Mouse (Mus musculus) left cerebral cortex, adult 8-10 months (tissue): Measurements from ENCODE around the gene Ttc32. TPM values are rescaled to one million over a fixed set of nuclear protein-coding genes. Genes with fewer than 3 reads are reported as not detected.
A peak's percentile ranks its signal among the peaks of the same experiment; 100 is the strongest.
"Not testable (repeated sequence)": the region's sequence is repeated elsewhere in the genome, so short reads cannot be mapped to it uniquely, and the experiment has no call there.

Experiments used
- DNase-seq, 2 experiments: peaks; one replicate each; pipeline ENCODE4 v3.0.0; 2022; ENCODE audit warnings: low spot score in 2 of 2
- total RNA-seq, 4 experiments: library from RNA; stranded (reverse); gene quantifications; 2 replicates each; pipeline ENCODE4 v1.2.4; 2022

Ttc32 gene
- total RNA-seq = 1 to 10 TPM; 2.5 to 4.1 (median 3.8) TPM

GRCm38 (mm10) chr12:9029888-9030723, at the start of gene Ttc32:
Ttc32 (plus strand) TSS chr12:9029997.
- peak; percentile 93 to 97 for DNase-seq

- DNase-seq = no peak
These were observed 36.6 kb upstream of the Ttc32 start for GRCm38 (mm10) chr12:8993231-8993630.

- DNase-seq = no peak
These were observed 31.5 kb upstream of the Ttc32 start for GRCm38 (mm10) chr12:8998318-8998717.

DNA sequence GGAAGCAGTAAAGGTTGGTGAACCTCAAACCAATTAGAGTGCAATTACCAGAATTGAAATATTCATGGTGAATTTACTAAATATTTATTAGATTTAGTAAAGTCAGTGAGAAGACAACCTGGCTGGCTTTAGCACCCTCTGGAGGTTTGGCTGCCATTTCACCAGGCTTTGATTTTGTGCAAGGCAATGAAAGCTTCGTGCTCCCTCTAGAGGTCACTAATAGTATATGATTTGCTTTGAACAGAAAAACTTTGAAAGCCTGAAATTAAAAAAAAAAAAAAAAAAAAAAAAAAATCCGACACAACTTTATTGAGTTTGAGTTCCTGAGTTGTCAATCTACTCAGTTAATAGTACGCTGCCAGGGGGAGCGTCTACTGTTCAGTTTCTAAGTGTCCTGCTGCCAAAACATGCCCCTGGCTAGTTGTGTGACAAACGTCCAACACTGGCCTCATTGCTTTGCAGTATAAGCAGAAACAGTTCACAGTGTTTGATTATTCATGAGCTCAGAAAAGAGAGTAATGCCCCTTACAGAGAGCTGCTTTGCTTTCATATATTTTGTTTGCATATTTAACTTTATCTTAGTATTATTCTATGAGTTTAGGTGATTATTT, 27.7 kb upstream of the Ttc32 start:
- DNase-seq = peak in 1 of 2 experiments; percentile 32

DNA sequence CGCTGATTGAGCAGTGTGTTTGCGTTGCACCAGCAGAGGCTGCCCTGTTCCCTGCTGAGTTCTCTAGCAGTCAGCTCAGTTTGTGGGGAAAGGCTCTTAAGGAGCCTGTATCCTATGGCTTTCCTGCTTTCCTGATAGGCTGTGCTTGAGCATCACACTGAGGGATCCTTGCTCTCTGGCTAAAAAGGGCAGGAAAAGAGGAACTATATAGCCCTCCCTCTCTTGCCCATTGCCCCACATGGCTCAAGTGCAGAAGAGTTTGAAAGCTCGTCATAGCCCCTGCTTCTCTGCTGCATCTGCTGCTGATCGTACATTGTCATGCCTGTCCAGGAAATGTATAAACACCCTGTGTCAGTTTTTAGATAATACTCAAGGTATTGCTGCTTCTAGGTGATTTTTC, 22.7 kb upstream of the Ttc32 start:
- no peak for DNase-seq

- DNase-seq = no peak
These were observed 22.0 kb upstream of the Ttc32 start for GRCm38 (mm10) chr12:9007811-9008210.

GRCm38 (mm10) chr12:9010311-9010710, 19.5 kb upstream of the Ttc32 start:
- no peak for DNase-seq

- no peak for DNase-seq
These were observed 13.4 kb upstream of the Ttc32 start for GRCm38 (mm10) chr12:9016376-9016775.

DNA sequence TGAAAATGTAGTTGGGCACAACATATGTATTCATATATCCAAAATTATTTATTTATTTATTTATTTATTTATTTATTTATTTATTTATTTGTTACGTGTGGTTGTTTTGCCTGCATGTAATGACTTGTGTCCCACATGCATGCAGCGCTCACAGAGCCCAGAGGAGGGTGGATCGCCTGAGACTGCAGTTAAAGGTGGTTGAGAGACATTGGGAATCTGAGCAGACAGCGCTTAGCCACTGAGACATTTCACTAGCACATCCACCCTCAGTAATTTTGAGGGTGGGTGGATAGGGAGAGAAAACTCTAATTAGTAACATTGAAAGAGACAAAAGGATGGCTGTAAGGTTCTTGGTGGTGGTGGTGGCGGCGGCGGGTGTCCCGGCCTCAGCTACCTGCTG, 9.4 kb upstream of the Ttc32 start:
- no peak for DNase-seq

GRCm38 (mm10) chr12:9020986-9021385, 8.8 kb upstream of the Ttc32 start:
- DNase-seq = no peak

DNA sequence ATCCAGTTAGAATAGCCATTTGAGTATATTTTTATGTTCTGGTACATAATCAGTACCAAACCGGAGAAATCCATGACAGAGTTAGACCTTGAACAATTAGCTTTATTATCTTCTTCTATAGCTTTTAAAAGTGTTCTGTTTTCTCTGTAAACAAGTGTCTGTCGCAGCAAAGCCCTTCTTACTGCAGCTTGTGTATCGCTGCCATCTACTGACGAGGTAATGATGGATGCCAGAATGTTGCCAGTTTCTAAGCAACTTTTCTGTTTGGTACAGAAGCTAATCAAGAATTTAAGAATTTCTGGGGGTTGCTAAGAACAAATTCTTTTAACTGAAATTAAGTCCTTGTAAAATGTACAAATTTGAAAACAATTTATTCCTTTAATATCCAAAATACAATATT, 6.8 kb upstream of the Ttc32 start:
- DNase-seq = no peak

- DNase-seq = no peak
These were observed 5.7 kb upstream of the Ttc32 start for GRCm38 (mm10) chr12:9024071-9024470.

DNA sequence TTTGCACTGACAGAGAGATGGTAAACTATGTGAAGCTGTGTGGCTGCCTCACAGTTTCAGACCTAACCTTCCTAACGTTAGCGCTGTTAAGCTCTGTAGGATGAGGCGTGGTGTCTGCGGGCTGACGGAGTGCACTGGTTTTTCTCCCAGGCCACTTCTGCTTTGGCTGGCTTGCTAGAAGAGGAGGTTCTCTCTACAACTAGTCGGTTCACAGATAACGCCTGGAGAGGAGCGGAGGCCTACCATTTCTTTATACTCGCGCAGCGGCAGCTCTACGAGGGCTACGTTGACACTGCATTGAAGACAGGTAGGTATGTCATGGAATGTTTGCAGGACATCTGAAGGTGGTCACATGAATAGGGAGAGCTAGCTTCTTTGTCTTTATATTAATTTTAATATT, 5.1 kb upstream of the Ttc32 start:
- no peak for DNase-seq

- DNase-seq = no peak
These were observed 3.0 kb upstream of the Ttc32 start for GRCm38 (mm10) chr12:9026843-9027242.

DNA sequence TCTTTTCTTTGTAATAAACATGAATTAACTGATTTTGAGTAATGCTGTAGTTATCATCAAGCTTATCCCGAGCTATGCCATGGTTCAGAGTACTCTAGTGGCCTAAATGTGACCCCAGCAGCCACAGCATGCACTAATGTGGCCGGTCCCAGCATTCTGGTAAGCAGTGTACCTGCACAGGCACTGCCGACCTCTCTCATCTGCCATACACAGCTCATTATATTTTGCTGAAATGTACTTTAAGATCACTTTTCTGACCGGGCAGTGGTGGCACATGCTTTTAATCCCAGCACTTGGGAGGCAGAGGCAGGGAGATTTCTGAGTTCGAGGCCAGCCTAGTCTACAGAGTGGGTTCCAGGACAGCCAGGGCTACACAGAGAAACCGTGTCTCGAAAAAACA, 981 bp upstream of the Ttc32 start:
- DNase-seq = not testable (repeated sequence)

DNA sequence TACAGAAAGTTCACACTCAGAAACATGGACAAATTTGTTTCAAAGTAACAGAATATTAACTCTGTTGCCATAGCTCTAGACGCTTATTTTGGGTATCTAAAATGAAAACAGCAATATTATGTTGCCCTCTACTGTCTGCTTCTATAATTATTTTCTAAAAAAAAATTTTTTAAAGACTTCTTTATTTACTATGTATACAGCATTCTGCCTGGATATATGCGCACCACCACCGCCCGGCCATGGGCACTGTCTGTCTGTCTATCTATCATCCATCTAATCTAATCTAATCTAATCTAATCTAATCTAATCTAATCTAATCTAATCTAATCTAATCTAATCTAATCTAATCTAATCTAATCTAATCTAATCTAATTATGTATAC, 300 bp upstream of the Ttc32 start:
- DNase-seq = no peak

- no peak for DNase-seq
These were observed 1.4 kb downstream of the Ttc32 start for GRCm38 (mm10) chr12:9031166-9031565.

GRCm38 (mm10) chr12:9033140-9033539, 3.3 kb downstream of the Ttc32 start:
- DNase-seq = no peak

GRCm38 (mm10) chr12:9036409-9036808, 6.6 kb downstream of the Ttc32 start:
- DNase-seq = no peak

- no peak for DNase-seq
These were observed 10.4 kb downstream of the Ttc32 start for GRCm38 (mm10) chr12:9040177-9040576.

DNA sequence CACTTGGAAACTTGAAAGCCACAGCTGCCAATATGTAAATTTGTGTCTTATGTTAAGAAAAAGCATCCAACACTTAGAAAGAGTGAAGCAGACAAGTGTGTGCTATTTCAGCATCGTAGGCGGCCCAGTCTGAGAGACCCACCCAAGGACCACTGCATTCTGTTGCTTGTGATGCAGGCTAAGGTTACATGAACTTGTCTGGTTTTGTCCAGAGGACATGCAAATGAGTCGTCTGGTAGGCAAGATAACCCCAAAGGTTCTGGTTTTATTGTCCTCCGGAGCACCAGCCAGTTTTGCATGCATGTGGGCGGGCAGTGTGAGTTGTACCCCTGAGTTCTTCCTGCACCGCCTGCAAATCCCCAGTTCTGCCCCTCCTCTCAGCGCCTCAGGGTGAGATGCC, 10.9 kb downstream of the Ttc32 start:
- DNase-seq = no peak

GRCm38 (mm10) chr12:9042316-9042715, 12.5 kb downstream of the Ttc32 start:
- DNase-seq = no peak

DNA sequence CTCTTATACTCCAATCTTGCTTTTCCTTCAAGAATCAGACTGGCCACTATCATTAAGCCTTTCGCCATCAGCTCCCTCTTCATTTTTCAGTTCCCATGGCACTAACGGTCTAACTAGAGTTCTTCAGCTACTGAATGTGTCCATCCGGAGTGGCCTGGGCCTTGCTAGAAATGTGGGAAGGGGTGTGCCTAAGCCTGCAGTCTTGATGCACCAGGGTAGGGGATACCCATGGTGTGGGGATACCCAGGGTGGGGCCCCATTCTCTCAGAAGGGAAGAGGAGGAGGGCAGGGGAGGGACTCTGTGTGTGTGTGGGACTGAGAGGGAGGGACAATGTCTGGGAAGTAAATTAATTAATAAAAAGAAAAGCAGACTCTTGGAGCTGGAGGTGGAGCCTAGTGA, 13.0 kb downstream of the Ttc32 start:
- DNase-seq = no peak
